Mouse (Mus musculus) G1E (cell line): ENCODE measurements at regions not wholly inside any gene's neighbourhood (a gene's known extent, or its start where the extent isn't known, plus 50 kb on each side); places are given as distances from the start of the nearest gene placed in this dataset.

ENCODE experiments used
- ATAC-seq: 2 replicates; pipeline ENCODE4 v1.8.0; 2016; ENCODE audit warnings: mild to moderate bottlenecking; ENCODE audit not compliant: insufficient number of reproducible peaks, poor library complexity, low FRiP score, severe bottlenecking; ENCODE audit errors: extremely low read depth
- DNase-seq: peaks from one replicate; pipeline ENCODE4 v3.0.0; 2012; ENCODE audit warnings: low spot score
- H3K27me3 ChIP-seq: 2 replicates; pipeline ENCODE4 v1.6.1; 2012; ENCODE audit warnings: mild to moderate bottlenecking, low read length, inconsistent platforms; ENCODE audit not compliant: insufficient read depth
- H3K36me3 ChIP-seq: replicated peaks from 2 replicates; pipeline ENCODE3; 2012; ENCODE audit warnings: mild to moderate bottlenecking, inconsistent platforms
- H3K4me1 ChIP-seq: 2 replicates; pipeline ENCODE4 v1.6.1; 2012; ENCODE audit warnings: low read depth, low read length, inconsistent platforms, mixed read lengths; ENCODE audit not compliant: insufficient read depth
- H3K4me3 ChIP-seq: 2 replicates; pipeline ENCODE4 v1.5.1; 2012; ENCODE audit warnings: low read depth, mild to moderate bottlenecking, inconsistent platforms, low read length, moderate library complexity, mixed read lengths
- H3K9me3 ChIP-seq: replicated peaks from 2 replicates; pipeline ENCODE4 v1.6.1; 2012; ENCODE audit warnings: inconsistent platforms
- CTCF ChIP-seq: IDR thresholded peaks from 2 replicates; pipeline ENCODE4 v1.5.1; 2012; ENCODE audit warnings: low read depth, low read length, inconsistent platforms, mixed read lengths
- GATA1 ChIP-seq: IDR thresholded peaks from 2 replicates; pipeline ENCODE4 v1.6.1; 2012; ENCODE audit warnings: borderline replicate concordance, low read length, inconsistent platforms, mixed read lengths
- GATA2 ChIP-seq: IDR thresholded peaks from 2 replicates; pipeline ENCODE4 v1.6.1; 2012; ENCODE audit warnings: low read depth, low read length, inconsistent platforms, borderline replicate concordance
- POLR2AphosphoS5 ChIP-seq: IDR thresholded peaks from 2 replicates; pipeline ENCODE4 v1.6.1; 2012; ENCODE audit warnings: low read depth, low read length, inconsistent platforms; ENCODE audit not compliant: insufficient replicate concordance
- TAL1 ChIP-seq: conservative IDR thresholded peaks from 2 replicates; pipeline ENCODE4 v1.6.1; 2012; ENCODE audit warnings: low read depth, low read length, inconsistent platforms, mixed read lengths

DNA sequence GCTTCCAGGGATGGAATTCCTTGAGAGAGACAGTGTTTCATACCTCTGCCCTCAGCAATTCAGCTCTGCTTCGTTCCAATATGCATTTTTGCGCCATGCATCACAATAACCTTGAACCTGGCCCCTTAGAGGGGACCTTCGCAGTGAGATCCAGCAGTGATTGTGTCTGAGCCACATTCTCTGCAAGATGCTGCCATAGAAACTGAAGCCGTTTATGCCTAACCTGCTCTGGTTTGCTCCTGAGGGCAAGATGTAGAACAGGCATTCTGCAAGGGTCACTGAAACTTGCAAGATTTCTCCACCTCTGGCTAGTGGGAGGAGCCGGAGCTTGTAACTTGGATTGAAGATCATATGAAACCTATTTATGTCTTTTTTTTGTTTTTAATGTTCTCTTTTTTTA, 78.4 kb upstream of the Tsc22d2 start:
- Histone ChIP-seq H3K36me3 (no peaks in the 10 kb centered on the region), H3K4me1 (no peaks in the 10 kb centered on the region), H3K27me3 (no peaks in the 10 kb centered on the region), H3K4me3 (no peak overlapping the region), H3K9me3 (no peaks in the 10 kb centered on the region)
- ATAC-seq = no peak
- TF ChIP-seq POLR2AphosphoS5 (no peak), TAL1 (no peak), GATA2 (no peak), CTCF (no peak), GATA1 (no peak)
- no peak for DNase-seq

DNA sequence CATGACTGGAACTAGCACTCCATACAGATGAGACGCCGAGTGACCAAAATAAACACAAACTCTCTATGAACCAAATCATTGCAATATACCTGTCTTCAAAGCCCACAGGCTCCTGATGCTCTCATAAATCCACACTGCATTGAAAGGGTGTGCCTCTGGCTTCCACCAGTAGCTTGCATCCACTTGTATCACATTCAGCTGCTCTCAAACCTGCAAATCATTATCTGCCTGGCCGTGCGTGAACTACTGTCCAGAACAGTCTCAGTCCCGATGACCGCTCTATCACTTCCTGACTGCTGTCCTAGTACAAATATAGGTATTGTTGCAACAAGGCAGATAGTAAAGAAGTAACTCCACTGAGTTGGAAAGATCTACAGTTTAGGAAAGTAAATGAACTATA, 77.9 kb upstream of the Tsc22d2 start:
- DNase-seq (no peak), ATAC-seq (no peak)
- H3K36me3 ChIP-seq = no peaks in the 10 kb centered on the region
- H3K4me3 ChIP-seq = no peak overlapping the region
- H3K27me3 ChIP-seq = no peaks in the 10 kb centered on the region
- no peak for TF ChIP-seq GATA2
- no peak for TF ChIP-seq POLR2AphosphoS5
- no peak for TF ChIP-seq CTCF
- no peak for TF ChIP-seq GATA1
- TF ChIP-seq TAL1 = no peak
- H3K9me3 ChIP-seq = no peaks in the 10 kb centered on the region
- H3K4me1 ChIP-seq = no peaks in the 10 kb centered on the region

DNA sequence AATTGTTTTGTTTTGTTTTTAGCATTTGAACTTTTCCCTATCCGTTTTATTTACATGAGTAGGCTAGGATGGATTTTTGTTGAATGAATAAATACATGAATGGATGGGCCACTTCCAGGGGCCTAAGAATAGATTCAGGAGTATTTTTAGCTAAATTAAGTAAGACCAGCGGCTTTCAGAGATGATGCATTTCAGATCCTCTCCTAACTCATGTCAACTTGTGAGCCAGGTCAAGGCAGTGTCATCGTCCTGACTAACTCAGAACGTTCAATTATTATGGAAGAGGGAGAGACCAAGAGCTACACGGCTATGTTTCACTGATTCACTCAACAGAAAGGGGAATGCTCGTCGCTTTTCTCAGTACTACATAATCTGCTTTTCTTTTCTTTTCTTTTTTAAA, 75.5 kb upstream of the Tsc22d2 start:
- TF ChIP-seq POLR2AphosphoS5 (no peak), GATA2 (no peak), GATA1 (no peak), CTCF (no peak), TAL1 (no peak)
- ATAC-seq = no peak

DNA sequence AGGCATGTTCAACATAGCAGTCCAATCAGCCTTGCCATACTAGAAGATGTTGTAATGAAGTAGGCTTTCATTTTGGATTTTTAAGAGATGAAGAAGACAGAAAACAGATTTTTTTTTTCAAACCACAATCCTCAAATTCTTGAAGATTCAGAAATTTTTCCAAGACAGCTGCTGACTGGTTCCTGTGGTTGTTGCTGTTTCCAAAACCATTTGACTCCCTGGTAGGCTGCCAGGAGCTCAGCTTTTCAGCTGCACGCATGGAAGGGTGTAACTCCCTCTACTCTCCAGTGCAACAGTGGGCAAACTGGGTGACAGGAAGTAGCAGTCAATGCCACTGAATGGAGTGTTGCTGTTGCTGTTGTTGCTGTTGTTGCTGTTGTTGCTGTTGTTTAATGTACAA, 72.4 kb upstream of the Tsc22d2 start:
- no peaks in the 10 kb centered on the region for H3K9me3 ChIP-seq
- TF ChIP-seq CTCF = no peak
- no peak for TF ChIP-seq TAL1
- TF ChIP-seq GATA1 = no peak
- no peak for TF ChIP-seq GATA2
- TF ChIP-seq POLR2AphosphoS5 = no peak

More for the DNA sequence above, 75.5 kb upstream of the Tsc22d2 start:
- no peaks in the 10 kb centered on the region for H3K36me3 ChIP-seq
- H3K9me3 ChIP-seq = no peaks in the 10 kb centered on the region
- no peak for DNase-seq
- no peak overlapping the region for H3K4me3 ChIP-seq
- H3K4me1 ChIP-seq = no peaks in the 10 kb centered on the region
- no peaks in the 10 kb centered on the region for H3K27me3 ChIP-seq

DNA sequence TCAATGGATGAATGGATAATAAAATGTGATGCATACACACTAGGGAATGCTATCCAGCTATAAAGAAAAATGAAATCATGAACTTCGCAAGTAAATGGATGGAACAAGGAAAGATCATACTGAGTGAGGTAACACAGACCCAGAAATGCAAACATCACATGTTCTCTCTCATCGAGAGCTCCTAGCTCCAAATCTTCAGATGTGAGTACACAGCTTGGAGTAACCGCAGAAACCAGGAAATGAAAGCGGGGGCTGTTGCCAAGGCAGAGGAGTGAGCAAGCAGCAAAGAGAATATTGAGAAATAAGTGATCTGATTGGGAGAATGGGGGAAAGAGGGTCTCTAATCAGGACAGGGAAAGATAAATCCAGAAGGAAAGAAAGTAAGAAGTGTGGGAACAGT, 52.0 kb upstream of the Tsc22d2 start:
- ATAC-seq (no peak), DNase-seq (no peak)
- Histone ChIP-seq H3K4me1 (no peaks in the 10 kb centered on the region), H3K36me3 (no peaks in the 10 kb centered on the region), H3K27me3 (peaks cover 3% of the 10 kb centered on the region; the same call in 1 of the 2 replicates), H3K9me3 (no peaks in the 10 kb centered on the region), H3K4me3 (no peak overlapping the region)
- TF ChIP-seq POLR2AphosphoS5 (no peak), CTCF (no peak), GATA2 (no peak), GATA1 (no peak), TAL1 (no peak)

More for the DNA sequence above, 72.4 kb upstream of the Tsc22d2 start:
- Histone ChIP-seq H3K4me3 (no peak overlapping the region), H3K36me3 (no peaks in the 10 kb centered on the region), H3K4me1 (no peaks in the 10 kb centered on the region), H3K27me3 (no peaks in the 10 kb centered on the region)
- DNase-seq (no peak), ATAC-seq (no peak)

DNA sequence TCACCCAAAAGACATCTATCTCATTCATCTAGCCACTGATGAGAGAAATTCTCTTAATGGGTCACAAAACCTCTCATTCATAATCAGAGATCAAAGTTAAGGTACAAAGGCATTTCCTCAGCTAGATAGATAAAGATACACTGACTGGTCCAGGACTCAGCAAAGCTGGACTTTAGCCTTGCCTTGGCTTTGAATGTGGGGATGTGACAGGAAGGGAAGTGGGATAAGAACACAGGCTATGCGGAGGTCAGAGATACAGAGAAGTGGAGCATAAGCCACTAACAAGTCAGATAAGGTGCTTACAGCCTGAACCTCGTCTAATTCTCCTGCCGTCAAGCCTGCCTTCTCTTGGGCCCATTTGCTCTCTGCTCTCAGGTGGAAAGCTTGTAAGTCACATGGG, 50.0 kb upstream of the Tsc22d2 start:
- no peaks in the 10 kb centered on the region for H3K9me3 ChIP-seq
- H3K4me1 ChIP-seq = no peaks in the 10 kb centered on the region
- DNase-seq = no peak
- no peak overlapping the region for H3K4me3 ChIP-seq
- H3K27me3 ChIP-seq = peaks cover 3% of the 10 kb centered on the region; the same call in 1 of the 2 replicates
- no peaks in the 10 kb centered on the region for H3K36me3 ChIP-seq
- no peak for ATAC-seq
- TF ChIP-seq CTCF (no peak), TAL1 (no peak), POLR2AphosphoS5 (no peak), GATA2 (no peak), GATA1 (no peak)
